Mouse (Mus musculus) induced T-regulatory cell, adult 2 months (primary cell): ENCODE data around the gene Lbp.

Source experiments
- DNase-seq: peaks from one replicate; pipeline ENCODE4 v3.0.0-alpha.2; 2012; ENCODE audit warnings: low read depth

The Lbp gene

DNA sequence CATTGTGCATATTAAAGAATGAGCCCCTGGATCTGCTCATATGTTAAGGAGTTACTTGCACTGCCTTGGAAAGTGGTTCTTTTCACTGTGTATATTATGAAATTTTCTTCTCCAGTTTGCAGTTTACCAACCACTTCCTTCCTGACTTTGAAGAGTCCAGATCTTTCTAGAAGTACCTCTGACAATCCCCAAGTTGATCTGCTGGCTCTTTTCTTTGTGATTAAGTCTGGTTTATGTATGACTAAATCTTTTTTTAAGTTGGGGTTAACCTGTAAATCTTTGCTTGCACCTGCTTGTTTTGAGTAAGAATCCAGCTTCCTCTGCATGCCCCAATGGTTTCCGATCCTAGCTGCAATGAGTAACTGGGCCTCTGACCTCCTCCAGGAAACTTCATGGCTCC, 6.8 kb downstream of the Lbp start:
- peak; percentile 4 for DNase-seq

DNA sequence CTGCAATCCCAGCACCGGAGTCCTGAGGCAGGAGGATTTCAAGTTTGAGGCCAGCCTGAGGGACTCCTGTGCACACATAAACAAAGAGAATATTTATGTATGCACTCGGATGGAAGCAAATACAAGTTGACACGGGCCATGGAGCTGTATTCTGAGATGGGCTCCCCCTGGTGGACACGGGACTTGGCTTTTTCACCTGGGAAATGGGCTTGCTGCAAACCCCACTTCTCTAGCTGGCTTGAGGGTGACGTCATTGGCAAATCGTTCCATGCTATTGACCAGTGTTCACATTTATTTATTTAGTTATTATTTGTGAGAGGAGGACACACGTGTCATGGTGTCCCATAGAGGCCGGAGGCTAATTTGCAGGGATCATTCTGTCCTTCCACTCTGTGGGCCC, 10.1 kb downstream of the Lbp start:
- peak; percentile 57 for DNase-seq

DNA sequence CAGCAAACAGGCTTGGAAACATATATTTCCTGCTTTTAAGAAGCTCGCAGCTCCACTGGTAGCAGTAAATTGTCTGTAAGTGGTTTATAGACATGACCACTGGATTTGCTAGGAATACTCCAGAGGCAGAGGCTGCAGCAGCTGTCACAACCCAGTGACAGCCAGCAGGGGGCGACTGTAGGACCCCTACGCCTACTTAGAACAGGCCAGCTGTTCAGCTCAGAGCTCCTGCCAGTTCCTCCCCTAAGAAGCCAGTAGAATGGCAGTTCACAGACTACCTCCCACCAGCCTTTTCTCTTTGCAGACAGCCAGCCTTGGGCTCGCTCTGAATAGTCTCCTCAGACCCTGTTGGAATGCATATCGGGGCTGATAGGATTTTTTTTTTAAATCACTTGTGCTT, 10.7 kb downstream of the Lbp start:
- peak; percentile 60 for DNase-seq

DNA sequence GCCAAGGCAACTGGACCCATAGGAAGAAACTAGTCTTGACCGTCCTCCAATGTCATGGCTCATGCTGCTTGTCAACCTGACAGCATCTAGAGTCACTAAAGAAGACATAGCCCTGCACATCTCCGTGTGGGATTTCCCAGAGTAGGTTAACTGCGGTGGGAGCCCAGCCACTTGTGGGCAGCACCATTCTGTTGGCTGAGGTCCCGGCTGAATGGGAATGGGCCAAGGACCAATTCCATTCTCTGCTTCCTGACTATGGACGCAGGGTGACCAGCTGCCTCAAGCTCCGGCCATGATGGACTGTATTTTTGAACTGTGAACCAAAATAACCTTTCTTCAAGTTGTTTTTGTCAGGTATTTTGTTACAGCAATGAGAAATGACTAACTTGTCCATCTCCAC, 15.3 kb downstream of the Lbp start:
- no peak for DNase-seq

DNA sequence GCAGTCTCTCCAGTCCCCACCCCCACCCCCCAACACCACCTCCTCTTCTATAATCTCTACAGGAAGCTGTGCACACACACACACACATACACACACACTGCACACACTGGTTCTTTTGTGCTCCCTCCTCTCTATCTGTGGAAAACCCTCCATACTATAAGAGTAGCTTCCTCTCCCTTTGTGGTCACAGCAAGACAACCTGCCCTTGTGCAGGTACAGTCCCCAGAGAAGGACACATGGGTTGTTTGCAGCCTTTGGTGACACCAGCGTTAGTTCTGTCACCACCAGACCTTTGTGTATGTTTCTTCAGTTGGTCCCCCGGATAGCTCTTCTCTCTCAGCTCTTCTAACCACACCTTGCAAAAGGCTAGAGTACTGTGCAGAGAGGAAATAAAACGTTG, 16.6 kb downstream of the Lbp start:
- peak; percentile 55 for DNase-seq

DNA sequence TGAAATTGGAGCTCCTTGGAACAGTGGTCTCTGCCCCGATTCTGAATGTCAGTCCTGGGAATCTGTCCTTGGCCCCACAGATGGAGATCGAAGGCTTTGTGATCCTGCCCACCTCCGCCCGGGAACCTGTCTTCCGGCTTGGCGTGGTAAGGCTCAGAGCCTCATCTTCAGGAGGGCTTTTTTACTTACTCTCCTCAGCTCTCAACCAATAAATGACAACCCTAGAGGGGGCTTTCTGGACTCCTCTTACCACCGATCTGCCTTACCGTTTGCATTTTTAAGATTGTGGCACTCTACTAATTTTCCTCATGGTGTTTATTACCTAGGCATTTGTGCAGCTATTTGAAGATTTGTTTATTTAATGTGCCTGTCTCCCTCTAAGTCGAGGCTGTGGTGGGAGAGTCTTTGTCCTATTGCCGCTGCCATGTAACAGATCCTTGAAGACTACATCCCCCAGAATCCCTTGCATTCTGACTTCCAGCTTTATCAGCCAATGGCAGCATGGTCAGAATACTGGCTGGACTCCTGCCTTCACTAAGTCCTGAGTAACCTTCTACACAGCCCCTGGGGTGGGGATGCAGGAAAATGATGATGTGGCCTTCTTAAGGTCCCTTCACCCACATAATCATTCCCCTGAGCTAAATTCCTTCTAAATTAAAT, 18.4 kb downstream of the Lbp start:
- no peak for DNase-seq

DNA sequence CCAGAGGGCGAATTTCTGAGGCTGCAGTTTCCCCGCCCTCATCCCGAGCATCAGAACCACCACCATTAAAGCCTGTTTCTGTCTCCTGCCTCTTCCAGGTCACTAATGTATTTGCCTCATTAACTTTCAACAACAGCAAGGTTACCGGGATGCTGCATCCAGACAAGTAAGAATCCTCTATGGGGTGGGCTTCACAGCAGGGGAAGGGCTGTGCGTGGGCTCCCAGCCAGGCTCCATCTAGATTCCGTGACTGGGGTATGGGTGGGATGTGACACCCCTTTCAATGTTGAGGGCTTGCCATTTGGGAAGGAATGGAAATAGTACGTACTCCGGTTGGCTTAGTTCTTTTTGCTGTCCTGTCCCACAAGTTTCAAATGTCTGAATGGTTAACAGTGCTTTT, 19.3 kb downstream of the Lbp start:
- DNase-seq: no peak

DNA sequence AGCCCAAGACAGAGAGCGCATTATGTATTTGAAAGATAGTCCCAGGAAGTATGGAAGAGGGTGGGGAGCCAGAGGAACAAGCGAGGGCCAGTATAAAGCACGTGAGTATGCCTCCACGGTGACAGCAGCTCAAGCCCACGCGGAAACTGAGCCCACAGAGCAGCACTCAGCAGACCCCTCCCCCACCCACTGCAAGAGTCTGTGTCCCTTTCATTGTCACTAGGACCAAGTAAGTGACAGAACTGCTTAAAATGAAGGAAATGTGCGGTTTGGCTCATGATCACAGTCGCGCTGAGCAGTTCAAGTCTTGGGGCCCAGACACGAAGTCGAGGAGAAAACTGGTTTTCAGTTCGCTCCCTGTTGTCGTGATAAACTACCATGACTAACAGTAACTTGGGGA, 28.1 kb downstream of the Lbp start:
- DNase-seq: no peak

DNA sequence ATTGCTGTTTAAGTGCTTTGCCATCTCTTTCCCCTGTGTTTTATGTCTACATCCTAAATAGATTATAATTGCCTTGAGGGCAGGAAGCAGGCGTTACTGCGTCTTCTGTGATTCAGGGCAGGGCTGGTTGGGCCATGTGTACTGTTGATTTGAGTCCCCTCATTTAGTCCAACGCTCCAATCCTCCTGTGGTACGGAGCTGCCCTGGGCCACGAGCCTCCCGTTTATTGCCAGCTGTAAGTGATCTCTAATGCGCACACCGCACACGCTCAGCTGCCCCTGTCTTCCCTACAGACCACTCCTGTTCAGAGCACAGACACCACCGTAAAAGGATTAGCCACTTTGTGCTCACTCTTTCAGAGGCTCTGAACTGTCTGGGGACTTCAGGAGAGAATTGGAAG, 31.4 kb downstream of the Lbp start:
- no peak for DNase-seq

DNA sequence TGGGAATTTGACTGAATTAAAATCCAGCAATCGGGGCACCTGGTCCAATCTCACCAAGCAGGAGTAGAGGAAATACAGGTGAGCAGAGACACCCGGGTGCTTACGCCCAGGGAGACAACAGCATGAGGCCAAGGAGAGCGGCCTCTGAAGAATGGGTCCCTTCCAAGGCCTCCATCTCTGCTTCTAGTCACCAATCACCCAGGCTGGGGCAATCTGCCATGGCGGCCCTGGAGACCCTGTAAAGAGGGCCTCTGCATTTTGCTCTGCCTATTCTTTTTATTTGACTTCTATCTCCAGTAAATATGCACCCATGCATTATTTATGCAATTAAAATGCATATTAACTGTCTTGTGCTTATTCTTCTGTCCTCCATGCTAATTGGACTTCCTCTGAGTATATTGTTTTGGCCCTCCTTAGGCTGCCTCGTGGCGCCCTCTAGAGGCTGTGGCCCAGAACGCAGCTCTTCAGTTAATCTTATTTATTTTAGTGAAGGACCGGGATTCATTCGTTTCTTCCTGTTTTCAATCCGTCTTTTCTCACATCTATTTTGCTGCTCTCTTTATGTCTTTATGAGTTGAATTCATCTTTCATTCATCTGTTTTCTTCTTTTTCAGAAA, 33.8 kb downstream of the Lbp start:
- peak; percentile 76 for DNase-seq

DNA sequence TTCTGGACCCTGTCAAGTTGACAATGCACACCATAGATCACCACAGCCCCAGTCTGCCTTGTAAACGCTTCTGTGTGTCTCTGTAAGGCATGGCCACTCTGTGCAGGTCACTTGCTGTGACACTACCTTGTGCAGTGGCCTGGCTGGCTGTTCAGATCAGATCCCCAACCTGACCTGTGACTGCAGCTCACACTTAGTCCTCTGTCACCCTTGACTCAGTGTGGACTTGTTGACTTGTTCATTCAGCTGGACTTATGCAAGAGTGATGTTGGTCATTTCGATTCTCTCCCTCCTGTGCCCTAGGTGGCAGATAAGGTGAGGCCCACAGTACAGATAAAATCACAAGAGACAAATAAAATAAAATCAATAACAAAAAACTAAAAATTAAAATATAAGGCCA, 35.0 kb downstream of the Lbp start:
- DNase-seq: no peak

DNA sequence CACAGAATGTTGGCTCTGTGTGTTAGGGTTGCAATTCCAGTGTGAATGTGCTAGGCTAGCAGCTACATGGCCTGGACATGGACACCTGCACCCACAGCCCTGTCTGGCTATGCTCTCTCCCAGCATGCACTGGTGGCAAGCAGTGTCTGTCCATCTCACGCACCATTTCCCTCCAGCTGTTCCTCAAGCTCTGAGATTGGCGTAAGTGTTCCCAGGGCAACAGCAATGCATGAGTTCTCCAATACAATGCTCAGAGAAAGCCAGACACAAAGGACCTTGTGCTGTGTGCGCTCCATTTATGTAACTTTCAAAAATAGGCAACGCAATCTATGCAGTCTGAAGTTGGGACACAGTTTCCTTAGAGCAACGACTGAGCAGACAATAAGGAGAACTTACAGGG, 37.2 kb downstream of the Lbp start:
- DNase-seq: no peak

DNA sequence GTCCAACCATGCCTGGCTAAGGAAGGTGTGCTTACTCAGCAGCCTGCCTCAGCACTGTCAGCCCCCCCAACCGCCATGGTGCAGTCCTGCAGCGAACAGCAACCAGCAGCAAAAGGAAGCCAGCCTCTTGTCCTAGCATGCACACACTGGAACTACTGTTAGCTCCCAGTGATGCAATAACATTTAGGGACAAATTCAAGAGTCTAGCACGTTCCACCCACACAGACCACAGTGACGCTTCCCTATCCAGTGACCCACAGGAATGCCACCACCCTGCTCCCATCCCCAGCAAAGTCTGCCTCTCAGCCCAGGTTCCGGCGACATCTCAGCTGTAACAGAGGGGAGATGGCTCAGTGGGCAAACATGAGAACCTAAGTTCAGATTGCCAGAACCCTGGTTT, 40.2 kb downstream of the Lbp start:
- DNase-seq: no peak

DNA sequence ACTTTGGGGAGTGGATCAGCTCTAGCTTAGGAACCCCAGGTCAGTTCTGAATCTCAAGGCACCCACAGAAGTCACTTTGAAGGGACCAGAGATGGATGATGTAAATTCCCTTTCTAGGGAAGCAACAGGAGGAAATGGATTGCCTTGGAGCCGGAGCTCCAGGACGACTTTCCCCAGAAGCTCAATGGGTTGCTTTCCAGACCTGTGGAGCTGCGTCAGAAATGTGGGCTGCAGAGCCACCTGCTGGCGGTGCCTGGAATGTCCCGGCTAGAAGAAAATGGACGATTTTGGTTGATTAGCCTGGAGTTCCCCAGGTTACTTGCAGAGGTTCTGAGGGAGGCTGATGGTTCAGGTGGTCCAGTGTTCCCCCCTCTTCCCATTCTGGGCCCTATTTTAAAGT, 41.6 kb downstream of the Lbp start:
- peak; percentile 77 for DNase-seq

DNA sequence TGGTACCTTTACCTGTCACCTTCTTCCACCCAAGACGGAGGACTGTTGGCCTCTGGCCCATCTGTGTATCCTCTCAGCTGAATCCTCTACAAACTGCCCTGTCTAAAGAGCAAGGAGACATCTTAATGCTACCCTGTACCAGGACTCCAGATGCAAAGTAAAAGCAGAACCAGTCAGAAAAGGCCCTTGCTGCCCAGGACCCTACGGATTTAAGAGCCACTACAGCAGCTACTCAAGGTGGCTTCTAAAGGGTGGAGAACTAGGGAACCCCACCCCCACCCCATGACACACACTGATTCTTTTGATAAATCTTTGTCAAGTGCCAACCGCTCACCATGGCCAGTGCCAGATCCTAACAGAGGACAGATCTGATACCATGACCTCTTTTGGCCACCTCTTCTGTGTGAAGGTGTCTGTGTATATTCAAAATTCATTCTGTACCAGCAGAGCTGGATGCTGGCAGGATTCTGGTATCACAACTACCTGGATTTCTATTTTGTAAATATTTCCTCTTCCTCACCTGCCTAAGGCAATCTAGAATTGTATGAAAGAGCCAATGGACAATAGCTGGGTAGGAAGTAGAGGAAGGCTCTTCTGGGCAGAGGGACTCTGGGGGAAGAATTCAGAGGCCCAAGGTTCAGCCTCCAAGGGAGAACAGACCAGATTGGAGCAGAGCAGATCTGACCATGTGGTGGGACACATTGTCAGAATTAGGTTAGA, 46.7 kb downstream of the Lbp start:
- DNase-seq: no peak

DNA sequence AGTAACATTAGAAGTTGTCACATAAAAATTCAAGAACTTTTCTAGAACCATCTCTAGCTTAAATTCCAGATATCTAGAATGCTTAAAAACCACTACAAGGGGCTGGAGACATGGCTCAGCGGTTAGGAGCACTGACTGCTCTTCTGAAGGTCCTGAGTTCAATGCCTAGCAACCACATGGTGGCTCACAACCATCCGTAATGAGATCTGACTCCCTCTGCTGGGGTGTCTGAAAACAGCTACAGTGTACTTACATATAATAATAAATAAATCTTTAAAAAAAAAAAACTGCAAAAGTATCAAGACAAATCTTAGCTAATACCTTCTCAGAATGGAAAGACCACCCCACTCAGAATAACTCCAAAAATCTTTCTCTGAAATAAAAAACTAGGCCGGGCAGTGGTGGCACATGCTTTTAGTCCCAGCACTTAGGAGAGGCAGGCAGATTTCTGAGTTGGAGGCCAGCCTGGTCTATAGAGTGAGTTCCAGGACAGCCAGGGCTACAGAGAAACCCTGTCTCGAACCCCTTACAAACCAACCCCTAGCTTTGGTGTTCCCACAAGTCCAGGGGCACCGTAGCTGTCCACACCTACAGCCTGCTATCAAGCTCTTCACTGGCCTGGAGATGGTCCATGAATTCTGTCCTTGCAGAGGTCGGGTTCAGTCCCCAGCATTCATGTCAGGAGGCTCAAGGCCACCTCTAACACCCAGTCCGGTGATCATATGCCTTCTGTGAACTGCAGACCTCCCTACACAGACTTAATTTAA, 48.2 kb downstream of the Lbp start:
- peak; percentile 26 for DNase-seq

DNA sequence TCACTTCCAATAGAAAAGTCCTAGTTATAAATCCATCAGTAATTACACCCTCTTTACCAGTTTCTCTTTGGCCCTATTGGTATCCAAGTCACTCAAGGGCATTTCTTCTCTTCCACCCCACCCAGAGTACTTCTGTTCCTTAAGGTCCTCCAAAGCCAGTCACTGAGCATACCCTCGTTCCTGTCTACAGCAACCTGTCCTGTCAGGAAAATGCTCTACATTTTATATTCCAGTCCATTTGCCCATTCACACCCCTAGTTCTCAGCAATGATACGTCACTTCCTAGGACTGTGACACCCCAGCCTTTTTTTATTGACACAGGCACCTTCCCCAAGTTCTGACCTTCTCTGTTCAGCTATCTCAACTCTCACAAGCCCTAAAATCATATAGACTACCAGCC, 48.9 kb downstream of the Lbp start:
- DNase-seq: no peak

DNA sequence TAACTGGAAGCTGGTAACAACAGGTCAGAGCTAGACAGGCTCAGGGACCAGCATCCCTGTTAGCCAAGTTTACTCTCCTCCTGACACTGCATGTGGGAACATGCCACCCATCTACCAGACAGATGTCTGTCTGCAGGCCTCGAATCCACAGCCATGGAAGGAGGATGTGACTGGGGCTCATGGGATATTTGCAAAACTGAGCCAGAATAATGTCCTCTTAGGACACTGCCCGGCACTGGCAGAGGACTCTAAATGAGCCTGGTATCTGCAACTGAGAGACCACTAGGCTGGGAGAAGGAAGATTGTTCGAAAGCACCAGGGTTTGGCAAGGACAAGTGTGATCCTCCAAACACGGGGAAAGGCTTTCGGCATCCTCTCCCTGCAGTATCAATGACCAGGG, 49.8 kb downstream of the Lbp start:
- DNase-seq: no peak

DNA sequence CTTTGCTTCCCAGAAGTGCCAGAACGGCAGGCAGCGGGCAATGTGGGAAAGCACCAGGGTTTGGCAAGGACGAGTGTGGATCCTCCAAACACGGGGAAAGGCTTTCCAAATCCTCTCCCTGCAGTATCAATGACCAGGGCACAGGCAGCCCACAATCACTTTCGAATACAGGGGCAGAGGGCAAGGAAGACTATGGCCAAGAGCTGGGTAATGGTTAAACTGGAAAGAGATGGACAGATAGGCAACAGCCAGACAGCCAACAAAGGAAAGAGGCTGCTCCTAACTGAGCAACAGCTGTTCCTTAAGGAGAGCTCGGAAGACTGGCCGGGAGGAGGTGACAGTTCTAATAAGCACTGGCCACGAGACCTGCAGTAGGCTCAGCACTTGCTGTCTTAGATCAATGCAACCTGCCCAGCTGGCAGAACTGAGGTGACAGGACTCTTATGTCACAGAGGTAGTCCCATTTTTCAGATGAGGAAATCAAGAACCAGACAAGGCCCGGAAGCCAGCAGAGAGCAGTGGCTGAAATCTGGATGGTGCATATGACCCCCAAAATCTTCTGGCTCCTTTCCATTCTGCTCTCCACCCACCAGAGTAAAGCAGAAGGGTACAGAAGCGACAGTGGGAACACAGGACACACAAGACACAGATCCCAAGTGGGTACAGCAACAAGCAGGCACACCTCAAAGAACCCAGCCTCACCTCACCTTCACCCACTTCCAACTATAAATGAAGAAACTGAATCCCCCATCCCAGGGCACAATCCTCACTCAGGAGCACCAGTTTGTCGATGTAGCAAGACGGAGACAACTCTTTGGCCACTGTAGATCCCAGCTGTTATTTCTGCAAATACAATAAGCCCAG, 53.7 kb downstream of the Lbp start:
- DNase-seq: peak; percentile 24

DNA sequence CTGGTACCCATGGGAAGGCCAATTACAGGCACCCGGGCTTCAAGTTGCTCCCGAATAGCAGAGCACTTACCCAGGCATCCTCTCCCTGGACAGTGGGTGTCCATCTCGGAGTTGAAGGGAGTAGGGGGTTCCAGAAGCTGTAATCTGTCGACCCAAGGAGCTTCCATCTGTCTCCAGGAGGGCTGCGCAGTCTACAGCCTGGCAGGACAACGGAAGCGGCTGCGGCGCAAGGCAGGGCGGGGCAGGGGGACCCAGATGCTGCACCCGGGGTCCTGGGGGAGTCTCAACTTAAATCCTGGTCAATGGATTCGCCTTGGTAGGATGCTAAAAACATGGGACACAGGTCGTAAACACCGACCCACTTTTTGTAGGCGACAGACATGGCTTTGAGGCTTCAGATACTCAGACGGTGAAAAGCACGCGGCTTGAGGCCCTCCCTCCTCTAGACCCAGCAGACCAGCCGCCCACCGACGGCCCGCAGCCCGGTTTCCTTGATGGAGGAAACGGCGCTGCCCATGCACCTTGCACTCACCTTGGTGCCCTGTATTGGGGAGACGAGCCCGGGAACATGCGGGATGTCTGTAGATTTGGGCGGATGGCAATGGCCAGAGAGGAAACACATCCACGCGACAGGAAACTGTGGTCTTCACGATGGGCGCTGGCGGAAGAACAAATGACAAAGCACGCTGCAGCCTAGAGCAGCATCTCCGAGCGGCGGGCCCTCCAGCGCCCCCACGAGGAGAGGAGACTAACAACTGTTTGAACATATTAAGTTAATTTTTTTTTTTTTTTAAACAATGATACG, 54.8 kb downstream of the Lbp start:
- peak; percentile 94 for DNase-seq

DNA sequence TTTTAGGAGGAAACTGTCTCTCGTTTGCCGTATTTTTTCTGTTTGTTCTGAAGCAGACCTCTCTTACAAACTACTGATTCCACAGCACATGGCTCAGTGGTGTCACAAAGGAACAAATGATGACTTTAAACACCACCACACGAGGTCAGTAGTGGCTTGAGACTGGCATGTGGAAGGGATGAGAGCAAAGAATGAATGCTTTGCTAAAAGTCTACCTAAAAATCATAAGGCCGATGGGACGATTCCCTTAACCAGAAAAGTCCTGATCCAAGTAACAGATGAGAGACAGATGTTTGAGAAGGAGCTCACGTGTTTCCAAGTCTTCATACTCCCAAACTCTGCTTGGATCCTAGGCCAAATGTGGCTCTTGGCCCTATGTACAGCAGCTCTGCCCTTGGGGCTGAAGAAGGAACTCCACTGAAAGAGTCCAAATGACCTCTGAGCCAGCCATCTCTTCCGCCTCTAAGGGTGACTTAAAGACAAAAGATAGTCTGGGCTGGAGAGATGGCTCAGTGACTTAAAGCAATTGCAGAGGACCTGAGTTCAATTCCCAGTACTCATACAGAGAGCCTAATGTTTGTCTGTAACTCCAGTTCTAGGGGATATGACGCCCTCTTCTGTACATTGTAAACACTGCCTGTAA, 55.5 kb downstream of the Lbp start:
- DNase-seq: no peak
